Mouse (Mus musculus) cortical plate, adult 2 months (tissue): ENCODE results near the gene Upf2.

Experiments
- CTCF ChIP-seq: fragments of 200-500 bp; IDR thresholded peaks from 2 replicates; pipeline ENCODE4 v1.5.1; 2011; ENCODE audit warnings: mild to moderate bottlenecking, control low read depth, low read length; ENCODE audit not compliant: insufficient read depth; ENCODE audit errors: extremely low read depth
- POLR2A ChIP-seq: fragments of 200-500 bp; IDR thresholded peaks from 2 replicates; pipeline ENCODE4 v1.6.1; 2011; ENCODE audit warnings: mild to moderate bottlenecking, low read length, control low read depth; ENCODE audit not compliant: insufficient read depth; ENCODE audit errors: extremely low read depth

DNA sequence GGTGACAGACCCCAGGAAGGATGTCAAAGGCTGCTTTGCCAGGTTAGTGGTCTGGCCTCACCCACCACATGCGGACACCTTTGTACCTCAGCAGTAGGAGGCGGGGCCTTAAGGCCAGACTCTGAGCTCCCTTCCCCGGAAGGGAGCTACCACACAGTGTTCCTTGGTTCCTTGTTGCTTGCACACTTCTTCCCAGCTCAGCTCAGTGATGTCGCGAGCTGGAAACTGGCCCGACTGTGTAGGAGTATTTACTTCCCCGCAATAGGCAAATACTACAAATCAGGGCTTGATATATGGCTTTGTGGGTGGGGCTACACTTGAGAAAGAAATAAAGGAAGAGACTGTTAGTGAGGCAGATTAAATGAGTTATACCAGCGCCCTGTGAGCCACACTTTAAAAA lies 129.8 kb downstream of the Upf2 start:
- no peak for TF ChIP-seq CTCF
- no peak for TF ChIP-seq POLR2A
